Mouse (Mus musculus): ENCODE data around the gene Zfp800. TPM values are rescaled to one million over a fixed set of nuclear protein-coding genes. Genes with fewer than 3 reads are reported as not detected.

Zfp800 gene
- polyA plus RNA-seq, 1 experiment from 2014 or later = 22.8 TPM

- 82% methylated on average over 9 of the region's 9 CpGs for WGBS (ENCODE audit: insufficient replicate concordance)
- Histone ChIP-seq H3K4me2 (ENCODE audit: low read depth, low read length) (no peak overlapping the region), H3K9ac (ENCODE audit: low read depth, low read length) (no peak overlapping the region), H3K27me3 (ENCODE audit: control insufficient read depth, insufficient read depth, low read depth, low read length) (no peaks in the 10 kb centered on the region), H3K36me3 (ENCODE audit: control insufficient read depth, insufficient read depth) (no peaks in the 10 kb centered on the region), H3K9me3 (replicated peaks; ENCODE audit: control insufficient read depth, low read length) (no peaks in the 10 kb centered on the region), H3K4me3 (ENCODE audit: low read depth, low read length) (no peak overlapping the region), H3K4me1 (ENCODE audit: control insufficient read depth, low read depth, low read length) (no peaks in the 10 kb centered on the region), H3K27ac (ENCODE audit: low read length) (no peak overlapping the region)
- no peak for ATAC-seq (ENCODE audit: low read depth)
Observed at GRCm38 (mm10) chr6:28367575-28367974, 30.2 kb downstream of the Zfp800 start.

- no peaks in the 10 kb centered on the region for H3K27me3 ChIP-seq (ENCODE audit: control insufficient read depth, insufficient read depth, low read depth, low read length)
- no peak overlapping the region for H3K9ac ChIP-seq (ENCODE audit: low read depth, low read length)
- ATAC-seq (ENCODE audit: low read depth) = no peak
- no peaks in the 10 kb centered on the region for H3K36me3 ChIP-seq (ENCODE audit: control insufficient read depth, insufficient read depth)
- no peak overlapping the region for H3K4me2 ChIP-seq (ENCODE audit: low read depth, low read length)
- no peaks in the 10 kb centered on the region for H3K4me1 ChIP-seq (ENCODE audit: control insufficient read depth, low read depth, low read length)
- no peaks in the 10 kb centered on the region for H3K9me3 ChIP-seq (replicated peaks; ENCODE audit: control insufficient read depth, low read length)
- no peak overlapping the region for H3K4me3 ChIP-seq (ENCODE audit: low read depth, low read length)
- no peak overlapping the region for H3K27ac ChIP-seq (ENCODE audit: low read length)
- 68% methylated on average over 3 of the region's 3 CpGs for WGBS (ENCODE audit: insufficient replicate concordance)
Observed at GRCm38 (mm10) chr6:28351066-28351465, 46.7 kb downstream of the Zfp800 start.

GRCm38 (mm10) chr6:28345677-28346076, 52.1 kb downstream of the Zfp800 start:
- Histone ChIP-seq H3K27me3 (ENCODE audit: control insufficient read depth, insufficient read depth, low read depth, low read length) (no peaks in the 10 kb centered on the region), H3K4me2 (ENCODE audit: low read depth, low read length) (no peak overlapping the region), H3K4me1 (ENCODE audit: control insufficient read depth, low read depth, low read length) (no peaks in the 10 kb centered on the region), H3K4me3 (ENCODE audit: low read depth, low read length) (no peak overlapping the region), H3K9me3 (replicated peaks; ENCODE audit: control insufficient read depth, low read length) (no peaks in the 10 kb centered on the region), H3K9ac (ENCODE audit: low read depth, low read length) (no peak overlapping the region), H3K27ac (ENCODE audit: low read length) (no peak overlapping the region), H3K36me3 (ENCODE audit: control insufficient read depth, insufficient read depth) (no peaks in the 10 kb centered on the region)
- no peak for ATAC-seq (ENCODE audit: low read depth)

GRCm38 (mm10) chr6:28345181-28345580, 52.6 kb downstream of the Zfp800 start:
- no peak overlapping the region for H3K9ac ChIP-seq (ENCODE audit: low read depth, low read length)
- WGBS (ENCODE audit: insufficient replicate concordance) = 43% methylated on average over 7 of the region's 7 CpGs
- no peak for ATAC-seq (ENCODE audit: low read depth)
- H3K27me3 ChIP-seq (ENCODE audit: control insufficient read depth, insufficient read depth, low read depth, low read length) = no peaks in the 10 kb centered on the region
- H3K4me1 ChIP-seq (ENCODE audit: control insufficient read depth, low read depth, low read length) = no peaks in the 10 kb centered on the region
- no peaks in the 10 kb centered on the region for H3K36me3 ChIP-seq (ENCODE audit: control insufficient read depth, insufficient read depth)
- no peak overlapping the region for H3K4me3 ChIP-seq (ENCODE audit: low read depth, low read length)
- no peak overlapping the region for H3K27ac ChIP-seq (ENCODE audit: low read length)
- no peaks in the 10 kb centered on the region for H3K9me3 ChIP-seq (replicated peaks; ENCODE audit: control insufficient read depth, low read length)
- no peak overlapping the region for H3K4me2 ChIP-seq (ENCODE audit: low read depth, low read length)

- no peak overlapping the region for H3K4me3 ChIP-seq (ENCODE audit: low read depth, low read length)
- no peaks in the 10 kb centered on the region for H3K27me3 ChIP-seq (ENCODE audit: control insufficient read depth, insufficient read depth, low read depth, low read length)
- no peaks in the 10 kb centered on the region for H3K9me3 ChIP-seq (replicated peaks; ENCODE audit: control insufficient read depth, low read length)
- no peaks in the 10 kb centered on the region for H3K4me1 ChIP-seq (ENCODE audit: control insufficient read depth, low read depth, low read length)
- no peaks in the 10 kb centered on the region for H3K36me3 ChIP-seq (ENCODE audit: control insufficient read depth, insufficient read depth)
- H3K4me2 ChIP-seq (ENCODE audit: low read depth, low read length) = no peak overlapping the region
- no peak for ATAC-seq (ENCODE audit: low read depth)
- H3K9ac ChIP-seq (ENCODE audit: low read depth, low read length) = no peak overlapping the region
- H3K27ac ChIP-seq (ENCODE audit: low read length) = no peak overlapping the region
- WGBS (ENCODE audit: insufficient replicate concordance) = 54% methylated on average over 5 of the region's 5 CpGs
Observed at GRCm38 (mm10) chr6:28342863-28343262, 54.9 kb downstream of the Zfp800 start.

- ATAC-seq (ENCODE audit: low read depth) = no peak
Observed at GRCm38 (mm10) chr6:28341174-28341573, 56.6 kb downstream of the Zfp800 start.

GRCm38 (mm10) chr6:28339410-28339809, 58.4 kb downstream of the Zfp800 start:
- Histone ChIP-seq H3K9me3 (replicated peaks; ENCODE audit: control insufficient read depth, low read length) (no peaks in the 10 kb centered on the region), H3K9ac (ENCODE audit: low read depth, low read length) (no peak overlapping the region), H3K4me1 (ENCODE audit: control insufficient read depth, low read depth, low read length) (no peaks in the 10 kb centered on the region), H3K27ac (ENCODE audit: low read length) (no peak overlapping the region), H3K27me3 (ENCODE audit: control insufficient read depth, insufficient read depth, low read depth, low read length) (no peaks in the 10 kb centered on the region), H3K4me3 (ENCODE audit: low read depth, low read length) (no peak overlapping the region), H3K4me2 (ENCODE audit: low read depth, low read length) (no peak overlapping the region), H3K36me3 (ENCODE audit: control insufficient read depth, insufficient read depth) (no peaks in the 10 kb centered on the region)
- WGBS (ENCODE audit: insufficient replicate concordance) = 70% methylated on average over 5 of the region's 5 CpGs
- ATAC-seq (ENCODE audit: low read depth) = no peak

More at GRCm38 (mm10) chr6:28341174-28341573, 56.6 kb downstream of the Zfp800 start:
- no peaks in the 10 kb centered on the region for H3K4me1 ChIP-seq (ENCODE audit: control insufficient read depth, low read depth, low read length)
- H3K9ac ChIP-seq (ENCODE audit: low read depth, low read length) = no peak overlapping the region
- no peak overlapping the region for H3K27ac ChIP-seq (ENCODE audit: low read length)
- no peaks in the 10 kb centered on the region for H3K27me3 ChIP-seq (ENCODE audit: control insufficient read depth, insufficient read depth, low read depth, low read length)
- WGBS (ENCODE audit: insufficient replicate concordance) = 41% methylated on average over 4 of the region's 4 CpGs
- no peaks in the 10 kb centered on the region for H3K9me3 ChIP-seq (replicated peaks; ENCODE audit: control insufficient read depth, low read length)
- H3K4me3 ChIP-seq (ENCODE audit: low read depth, low read length) = no peak overlapping the region
- H3K36me3 ChIP-seq (ENCODE audit: control insufficient read depth, insufficient read depth) = no peaks in the 10 kb centered on the region
- no peak overlapping the region for H3K4me2 ChIP-seq (ENCODE audit: low read depth, low read length)

GRCm38 (mm10) chr6:28333696-28334095, 64.1 kb downstream of the Zfp800 start:
- no peaks in the 10 kb centered on the region for H3K27me3 ChIP-seq (ENCODE audit: control insufficient read depth, insufficient read depth, low read depth, low read length)
- H3K4me1 ChIP-seq (ENCODE audit: control insufficient read depth, low read depth, low read length) = no peaks in the 10 kb centered on the region
- no peak overlapping the region for H3K27ac ChIP-seq (ENCODE audit: low read length)
- H3K36me3 ChIP-seq (ENCODE audit: control insufficient read depth, insufficient read depth) = no peaks in the 10 kb centered on the region
- no peak for ATAC-seq (ENCODE audit: low read depth)
- 40% methylated on average over 5 of the region's 5 CpGs for WGBS (ENCODE audit: insufficient replicate concordance)
- no peak overlapping the region for H3K9ac ChIP-seq (ENCODE audit: low read depth, low read length)
- H3K4me3 ChIP-seq (ENCODE audit: low read depth, low read length) = no peak overlapping the region
- no peak overlapping the region for H3K4me2 ChIP-seq (ENCODE audit: low read depth, low read length)
- no peaks in the 10 kb centered on the region for H3K9me3 ChIP-seq (replicated peaks; ENCODE audit: control insufficient read depth, low read length)

- H3K36me3 ChIP-seq (ENCODE audit: control insufficient read depth, insufficient read depth) = no peaks in the 10 kb centered on the region
- ATAC-seq (ENCODE audit: low read depth) = no peak
- H3K27ac ChIP-seq (ENCODE audit: low read length) = no peak overlapping the region
- no peak overlapping the region for H3K9ac ChIP-seq (ENCODE audit: low read depth, low read length)
- whole genome bisulfite sequencing (ENCODE audit: insufficient replicate concordance) = 75% methylated on average over 3 of the region's 3 CpGs
- no peak overlapping the region for H3K4me3 ChIP-seq (ENCODE audit: low read depth, low read length)
- no peak overlapping the region for H3K4me2 ChIP-seq (ENCODE audit: low read depth, low read length)
- H3K27me3 ChIP-seq (ENCODE audit: control insufficient read depth, insufficient read depth, low read depth, low read length) = no peaks in the 10 kb centered on the region
- H3K4me1 ChIP-seq (ENCODE audit: control insufficient read depth, low read depth, low read length) = no peaks in the 10 kb centered on the region
- H3K9me3 ChIP-seq (replicated peaks; ENCODE audit: control insufficient read depth, low read length) = no peaks in the 10 kb centered on the region
Observed at GRCm38 (mm10) chr6:28332546-28332945, 65.3 kb downstream of the Zfp800 start.

GRCm38 (mm10) chr6:28329815-28330214, 68.0 kb downstream of the Zfp800 start:
- H3K27ac ChIP-seq (ENCODE audit: low read length) = no peak overlapping the region
- no peaks in the 10 kb centered on the region for H3K4me1 ChIP-seq (ENCODE audit: control insufficient read depth, low read depth, low read length)
- H3K27me3 ChIP-seq (ENCODE audit: control insufficient read depth, insufficient read depth, low read depth, low read length) = no peaks in the 10 kb centered on the region
- no peaks in the 10 kb centered on the region for H3K9me3 ChIP-seq (replicated peaks; ENCODE audit: control insufficient read depth, low read length)
- WGBS (ENCODE audit: insufficient replicate concordance) = 55% methylated on average over 6 of the region's 6 CpGs
- H3K9ac ChIP-seq (ENCODE audit: low read depth, low read length) = no peak overlapping the region
- H3K4me3 ChIP-seq (ENCODE audit: low read depth, low read length) = no peak overlapping the region
- no peak for ATAC-seq (ENCODE audit: low read depth)
- H3K36me3 ChIP-seq (ENCODE audit: control insufficient read depth, insufficient read depth) = no peaks in the 10 kb centered on the region
- no peak overlapping the region for H3K4me2 ChIP-seq (ENCODE audit: low read depth, low read length)
